ENCODE assay signal across 16 mouse cellular contexts in the genomic region with DNA sequence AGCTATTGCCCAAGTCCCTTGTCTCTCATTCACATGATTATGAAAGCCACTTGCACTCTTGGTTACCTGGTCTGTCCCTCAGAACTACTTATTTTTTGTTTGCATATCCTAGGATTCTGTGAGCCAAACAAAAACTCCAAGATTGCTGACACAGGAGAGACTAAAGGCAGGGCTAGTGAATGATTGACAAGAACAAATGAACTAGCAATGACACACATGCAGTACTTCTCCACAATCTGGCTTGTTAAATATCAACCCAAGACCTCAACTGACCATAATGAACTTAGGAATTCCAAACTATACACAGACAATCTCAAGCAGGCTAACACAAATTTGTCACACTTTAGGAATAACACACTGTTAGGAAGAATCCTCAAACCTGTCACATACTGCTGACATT. TPM values are rescaled to one million over a fixed set of nuclear protein-coding genes. Genes with fewer than 3 reads are reported as not detected.
"Had no signal": no experiment of that assay in that cellular context is flagged by ENCODE, and none has a peak within 500 bp of the region (broad histone marks: within the 10 kb centered on the region; RNA-seq: fewer than 3 reads in every experiment).

No protein-coding gene starts in this region.

- H3K27ac ChIP-seq: limb, embryonic 15.5 days; midbrain, embryonic 13.5 days had no signal

- DNase-seq: layer of hippocampus, adult 9-11 months; layer of hippocampus, postnatal 36 days; lung, adult 2 months; lung, postnatal 36 days; right cerebral cortex, postnatal 14 days; thymus, postnatal 36 days had no signal

- ATAC-seq: hindbrain, embryonic 16.5 days; inflammation-experienced regulatory T-cells, adult 6 months; intestine, postnatal 0 days; lung, postnatal 0 days; midbrain, embryonic 13.5 days had no signal

- H3K4me1 ChIP-seq: limb, embryonic 15.5 days; midbrain, embryonic 13.5 days had no signal

- H3K4me3 ChIP-seq: limb, embryonic 15.5 days; midbrain, embryonic 13.5 days had no signal

- H3K9ac ChIP-seq: limb, embryonic 15.5 days; midbrain, embryonic 13.5 days had no signal

- H3K36me3 ChIP-seq: limb, embryonic 15.5 days; midbrain, embryonic 13.5 days had no signal

- H3K4me2 ChIP-seq: limb, embryonic 15.5 days; midbrain, embryonic 13.5 days had no signal

- H3K27me3 ChIP-seq: limb, embryonic 15.5 days; midbrain, embryonic 13.5 days had no signal

RNA-seq across cellular contexts. Expression of a gene that starts 32.0 kb away (rescaled TPM):
- polyA plus RNA-seq: hindbrain, embryonic 16.5 days; inflammation-experienced regulatory T-cells, adult 6 months; limb, embryonic 11.5 days; midbrain, embryonic 13.5 days; midbrain, postnatal 0 days; neural tube, embryonic 14.5 days; thymus, postnatal 0 days had no signal
